8 mouse cellular contexts compared by ENCODE assay signal in the genomic region with DNA sequence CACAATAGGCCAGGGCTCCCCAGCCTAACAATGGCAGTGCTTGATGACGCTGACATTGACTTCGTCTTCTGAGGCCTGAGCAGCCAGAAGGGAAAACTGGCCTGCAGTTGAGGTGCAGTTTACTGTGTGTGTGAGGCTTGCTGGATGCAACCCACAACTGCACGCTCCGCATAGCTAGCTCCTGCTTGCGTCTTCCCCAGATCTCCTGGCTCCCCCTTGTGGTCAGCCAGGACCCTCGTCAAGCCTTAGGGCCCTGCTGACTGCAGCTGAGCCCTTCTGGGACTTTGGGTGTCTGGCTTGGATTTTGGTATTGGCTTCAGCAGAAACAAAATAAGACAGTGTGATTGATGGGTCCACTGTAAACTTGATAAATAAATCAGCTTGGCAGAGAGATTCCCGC.
DNase-seq lines count a peak whose midpoint lies in the region; ATAC-seq lines count a peak whose summit lies in the region.

No protein-coding gene starts in this region.

- intact Hi-C loops in left cerebral cortex, postnatal 4 days (cut with DNase I): no loop called here

- ATAC-seq in CD4-positive, CD25-positive, alpha-beta regulatory T cell, adult 4 months: no peak

- peak; percentile 78 for DNase-seq in CD4-positive, CD25-positive, alpha-beta regulatory T cell, adult 2 months (ENCODE audit: low read depth, low spot score)
- peak; percentile 62 for DNase-seq in cerebellum, adult 9-11 months
- peak; percentile 28 to 35 for DNase-seq in frontal cortex, postnatal 14 days (ENCODE audit: low spot score in 2 of 2)
- peak; percentile 45 for DNase-seq in kidney, adult 18-20 months
- DNase-seq in left cerebral cortex, postnatal 4 days: peak; percentile 87
- DNase-seq in naive thymus-derived CD4-positive, alpha-beta T cell, adult 2 months (ENCODE audit: low read depth): peak; percentile 75
- DNase-seq in spleen, postnatal 36 days (ENCODE audit: low spot score in 2 of 2): peak; percentile 29 to 47

Comparison
In these comparisons a context has a peak if more than half of its experiments do, and no peak if none do; other contexts are left out.
1. DNase-seq: peak in every context shown above with its lines; median percentile 87 in left cerebral cortex, postnatal 4 days; 78 in CD4-positive, CD25-positive, alpha-beta regulatory T cell, adult 2 months; 75 in naive thymus-derived CD4-positive, alpha-beta T cell, adult 2 months; 62 in cerebellum, adult 9-11 months; 45 in kidney, adult 18-20 months; 38 in spleen, postnatal 36 days; 32 in frontal cortex, postnatal 14 days.